Mouse (Mus musculus) embryo, embryonic 10 days (tissue): Measurements from ENCODE around the gene Zfp57.
A peak's percentile ranks its signal among the peaks of the same experiment; 100 is the strongest.
"Not testable (repeated sequence)": the region's sequence is repeated elsewhere in the genome, so short reads cannot be mapped to it uniquely, and the experiment has no call there.

Experiments
- DNase-seq: peaks from one replicate; pipeline ENCODE4 v3.0.0-alpha.2; 2015; ENCODE audit warnings: low spot score

The Zfp57 gene

DNA sequence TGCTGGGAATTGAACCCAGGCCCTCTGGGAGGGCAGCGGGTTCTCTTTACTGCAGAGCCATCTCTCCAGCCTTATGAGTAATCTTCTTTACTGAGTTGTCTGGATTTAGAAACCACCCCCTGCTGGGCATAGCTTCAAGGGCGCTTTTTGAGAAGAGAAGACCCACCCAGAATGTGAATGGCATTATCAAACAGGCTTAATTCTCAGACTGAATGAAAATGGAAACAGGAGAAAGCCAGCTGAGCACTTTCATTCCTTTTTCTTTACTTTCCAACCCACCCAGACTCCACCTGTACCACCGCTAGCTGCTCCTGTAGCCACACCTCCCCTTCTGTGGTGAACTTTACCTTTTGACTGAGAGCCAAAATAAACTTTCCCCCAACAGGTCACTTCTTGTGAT is 5.5 kb upstream of the Zfp57 start:
- DNase-seq = no peak

DNA sequence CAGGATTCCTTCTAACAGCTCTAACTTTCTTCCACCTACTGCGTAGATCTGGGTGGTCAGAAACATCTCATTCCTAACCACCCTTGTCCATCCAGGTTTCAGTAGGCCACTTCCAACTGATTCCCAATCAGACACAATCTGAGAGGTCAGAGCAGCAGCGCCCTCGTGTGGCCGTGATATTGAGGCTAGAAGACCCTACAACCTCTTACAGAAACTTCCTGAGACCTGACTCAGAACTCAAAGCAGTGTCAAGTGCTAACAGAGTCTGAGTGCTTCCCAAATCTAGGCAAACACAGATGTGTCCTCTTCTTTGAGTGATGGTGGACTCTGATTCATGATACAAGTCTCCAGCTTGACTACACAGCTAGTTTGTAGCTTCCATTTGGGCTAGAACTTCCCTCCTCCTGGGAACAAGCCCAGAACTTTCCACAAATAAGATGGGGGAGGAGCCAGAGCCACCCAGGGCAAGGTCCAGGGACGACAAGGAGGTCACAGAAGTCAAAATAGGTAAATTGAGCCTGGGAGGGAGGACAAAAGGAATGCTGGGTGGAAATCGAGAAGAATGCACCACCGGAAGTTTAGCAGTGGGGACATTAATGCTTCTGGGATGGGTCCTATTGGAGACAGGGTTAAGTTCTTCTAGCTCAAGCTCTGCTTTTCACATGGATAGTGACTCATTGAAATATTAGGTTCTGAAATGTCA is 3.8 kb upstream of the Zfp57 start:
- DNase-seq = peak; percentile 96

DNA sequence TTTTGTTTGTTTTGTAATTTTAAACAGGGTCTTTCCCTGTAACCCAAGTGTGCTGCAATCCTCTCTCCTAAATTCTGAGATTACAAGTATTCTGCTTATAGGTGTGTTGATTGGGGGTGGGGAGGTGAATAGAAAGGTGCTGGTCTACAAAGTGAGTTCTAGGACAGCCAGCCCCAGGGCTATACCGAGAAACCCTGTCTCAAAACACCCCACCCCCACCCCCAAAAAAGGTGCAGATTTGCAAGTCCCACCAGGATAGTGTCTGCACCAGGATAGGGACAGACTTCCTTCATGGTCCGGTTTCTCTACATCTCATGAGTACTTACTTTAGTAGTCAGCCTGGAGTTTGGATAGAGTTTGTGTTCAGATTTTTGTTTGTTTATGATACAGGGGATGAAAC is 2.5 kb upstream of the Zfp57 start:
- no peak for DNase-seq

DNA sequence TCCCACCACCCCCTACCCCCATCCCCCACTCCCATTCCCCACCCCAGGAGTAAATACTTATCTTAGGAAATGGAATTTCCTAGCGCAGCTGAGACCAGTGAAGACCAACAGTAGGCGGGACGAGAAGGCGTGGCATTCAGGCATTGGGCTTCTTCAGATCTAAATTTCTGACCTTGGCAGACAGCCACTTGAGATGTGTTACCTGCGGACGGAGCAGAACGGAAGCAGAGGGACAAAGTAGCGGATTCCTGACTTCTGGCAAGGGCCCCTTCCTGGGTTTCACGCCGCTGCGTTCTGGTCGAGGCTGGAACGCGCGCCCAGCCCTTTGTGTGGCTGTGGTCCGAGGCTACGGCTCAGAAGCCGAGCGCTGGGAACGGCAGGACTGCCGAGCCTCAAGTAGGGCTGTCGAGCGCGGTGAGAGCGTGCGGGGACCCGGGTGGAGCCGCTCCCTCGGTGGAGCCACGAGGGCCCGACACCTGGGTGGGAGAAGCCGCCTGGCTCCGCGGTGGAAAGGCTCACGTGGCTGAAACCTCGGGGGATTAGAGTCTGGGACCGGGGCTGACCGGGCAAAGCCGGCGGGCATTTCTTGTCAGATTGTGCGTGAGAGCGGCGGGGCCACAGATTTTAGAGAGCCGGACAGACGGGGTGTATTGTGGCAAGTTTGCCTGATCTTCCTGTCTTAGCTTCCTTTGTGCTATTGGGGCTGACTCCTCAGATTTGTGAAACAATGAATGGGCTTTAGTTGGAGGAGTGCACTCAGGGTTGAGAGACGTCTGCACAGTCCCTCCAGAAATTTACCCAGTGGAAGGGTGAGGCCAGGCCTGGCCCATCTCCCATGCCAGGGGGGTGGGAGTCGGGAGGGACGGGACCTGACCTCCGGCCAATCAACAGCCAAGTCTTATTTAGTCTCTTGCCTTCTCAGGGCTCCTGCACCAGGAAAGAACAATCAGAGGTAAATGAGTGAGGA is 1.7 kb downstream of the Zfp57 start:
- DNase-seq = peak; percentile 92

DNA sequence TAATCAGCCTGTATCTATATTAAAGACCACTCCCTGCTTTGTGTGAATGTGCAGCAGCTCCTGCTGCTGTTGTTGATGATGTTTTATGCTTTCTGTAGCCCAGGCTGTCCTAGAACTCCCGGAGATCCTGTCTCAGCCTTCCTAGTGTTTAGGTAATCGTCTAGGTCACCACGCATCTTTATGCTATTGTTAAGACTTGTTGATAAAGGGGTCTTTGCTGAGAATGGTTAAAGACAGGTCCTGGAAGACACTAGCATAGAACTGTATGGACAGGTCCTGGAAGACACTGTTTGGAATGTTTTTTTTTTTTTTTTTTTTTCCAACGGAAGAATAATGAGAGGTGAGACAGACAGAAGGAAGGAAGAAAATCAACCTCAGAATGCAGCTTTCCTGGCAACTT is 2.4 kb downstream of the Zfp57 start:
- no peak for DNase-seq

DNA sequence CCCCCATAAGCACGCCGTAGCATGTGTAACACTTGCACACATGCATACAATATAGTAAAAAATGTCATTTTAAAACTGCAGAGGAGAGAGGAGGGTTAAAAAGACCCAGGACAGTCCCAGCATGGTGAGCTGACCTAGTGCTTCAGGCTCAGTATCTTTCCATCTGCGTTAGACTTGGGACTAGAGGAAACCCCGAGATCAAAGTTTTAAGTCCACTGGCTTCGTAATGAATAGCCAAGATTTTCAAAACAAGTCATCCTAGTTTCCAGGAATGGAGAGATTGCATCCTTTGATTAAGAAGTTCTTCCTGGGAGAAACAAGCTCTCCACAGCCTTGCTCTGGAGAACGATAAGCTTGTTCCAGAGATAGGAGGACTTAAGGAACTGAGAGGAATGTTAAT is 7.2 kb downstream of the Zfp57 start:
- no peak for DNase-seq

DNA sequence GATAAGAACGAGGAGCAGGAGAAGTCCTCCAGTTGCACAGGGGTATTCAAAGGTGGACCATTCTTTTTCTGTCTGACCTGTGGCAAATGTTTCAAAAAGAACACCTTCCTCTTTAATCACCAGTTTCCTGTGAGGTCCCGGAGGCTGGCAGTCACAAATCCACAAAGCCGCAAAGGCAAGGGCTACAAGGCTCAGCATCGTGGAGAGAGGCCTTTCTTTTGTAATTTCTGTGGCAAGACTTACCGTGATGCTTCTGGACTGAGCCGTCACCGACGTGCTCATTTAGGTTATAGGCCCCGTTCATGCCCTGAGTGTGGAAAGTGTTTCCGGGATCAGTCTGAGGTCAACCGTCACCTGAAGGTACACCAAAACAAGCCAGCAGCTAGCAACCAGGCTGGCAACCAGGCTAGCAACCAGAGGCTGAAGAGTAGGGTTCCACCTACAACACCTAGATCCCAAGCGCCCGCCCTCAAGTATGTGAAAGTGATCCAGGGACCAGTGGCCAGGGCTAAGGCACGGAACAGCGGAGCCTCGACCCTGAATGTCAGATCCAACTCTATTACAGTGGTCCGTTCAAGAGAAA is 8.6 kb downstream of the Zfp57 start:
- DNase-seq = no peak

DNA sequence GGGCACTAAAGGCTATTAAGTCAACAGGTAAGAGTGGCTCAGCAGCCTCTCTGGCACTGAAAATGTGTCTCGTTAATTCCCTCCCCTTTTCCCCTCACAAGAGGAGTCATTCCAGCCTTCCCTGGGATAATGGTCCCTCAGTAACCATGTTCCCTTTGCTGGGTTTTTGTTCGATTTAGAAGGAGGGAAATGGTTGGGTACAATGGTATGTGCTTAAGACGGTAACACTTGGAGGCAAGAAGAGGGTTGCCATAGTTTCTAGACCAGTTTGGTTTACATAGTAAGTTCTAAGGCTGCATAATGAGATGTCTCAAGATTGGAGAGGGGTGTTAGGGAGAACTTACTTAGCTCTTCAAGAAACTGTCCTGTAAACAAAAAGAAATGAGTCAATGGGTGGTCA is 10.8 kb downstream of the Zfp57 start:
- no peak for DNase-seq

DNA sequence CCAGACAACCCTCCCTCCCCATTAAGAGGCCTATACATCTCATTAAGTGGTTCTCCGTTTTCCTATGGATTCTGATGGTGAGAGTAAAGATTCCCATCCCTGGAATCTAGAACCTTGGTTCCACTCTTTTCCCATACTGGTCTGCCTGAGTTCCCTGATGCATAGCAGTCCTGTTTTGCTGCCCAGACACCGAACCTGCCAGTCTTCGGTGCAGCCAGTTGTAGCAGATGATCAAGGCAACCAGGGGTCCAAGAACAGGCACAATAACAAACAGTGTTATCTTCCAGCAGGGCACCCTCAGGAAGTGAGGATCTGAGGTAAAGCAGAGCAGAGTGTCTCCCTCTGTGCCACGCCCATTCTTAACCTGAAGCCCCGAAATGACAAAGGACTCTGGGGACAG is 11.2 kb downstream of the Zfp57 start:
- no peak for DNase-seq

DNA sequence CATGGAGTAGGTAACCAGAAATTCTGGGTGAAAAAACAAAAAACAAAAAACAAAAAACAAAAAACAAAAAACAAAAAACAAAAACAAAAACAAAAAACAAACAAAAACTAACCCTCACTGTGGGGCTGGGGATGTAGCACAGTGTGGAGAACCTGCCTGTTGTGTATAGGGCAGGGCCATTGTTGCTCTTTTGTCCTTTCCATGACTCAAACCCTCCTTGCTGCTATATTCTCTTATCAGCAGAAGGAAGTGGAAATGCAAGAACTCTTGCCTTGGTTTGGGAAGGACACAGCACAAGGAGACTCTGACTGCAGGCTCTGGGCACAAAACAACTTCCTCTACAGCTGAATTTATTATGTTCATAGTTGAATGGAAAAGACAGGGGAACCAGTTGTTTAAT is 15.4 kb downstream of the Zfp57 start:
- no peak for DNase-seq

DNA sequence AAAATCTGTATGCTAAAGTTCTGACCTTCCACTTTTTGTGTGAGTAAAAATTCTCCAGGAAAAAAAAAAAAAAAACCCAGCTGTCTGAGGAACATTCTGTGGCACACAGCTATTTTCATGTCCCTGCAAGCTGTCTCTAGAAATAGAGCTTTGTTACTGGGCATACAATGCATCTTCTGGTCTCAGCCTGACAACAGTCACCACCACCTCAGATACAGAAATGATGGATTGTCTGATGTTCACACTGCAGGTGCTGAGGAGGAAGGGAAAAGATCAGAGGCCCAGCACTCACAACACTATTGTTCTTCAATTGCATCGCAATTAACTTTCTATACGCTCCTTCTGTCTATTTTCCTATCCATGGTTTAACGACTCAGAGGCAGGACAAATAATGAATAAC is 17.4 kb downstream of the Zfp57 start:
- DNase-seq = no peak

DNA sequence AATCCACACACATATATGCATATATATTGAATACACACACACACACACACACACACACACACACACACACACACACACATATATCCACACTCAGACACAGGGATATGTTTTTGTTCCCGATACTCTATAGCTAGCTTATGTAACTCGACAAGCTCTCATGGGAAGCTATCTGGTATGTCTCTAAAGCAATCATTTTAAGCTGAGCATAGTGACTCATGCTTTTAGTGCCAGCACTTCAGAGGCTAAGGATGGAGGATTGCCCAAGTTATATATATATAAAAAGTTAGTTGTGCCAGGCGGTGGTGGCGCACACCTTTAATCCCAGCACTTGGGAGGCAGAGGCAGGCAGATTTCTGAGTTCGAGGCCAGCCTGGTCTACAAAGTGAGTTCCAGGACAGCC is 18.3 kb downstream of the Zfp57 start:
- DNase-seq = not testable (repeated sequence)

DNA sequence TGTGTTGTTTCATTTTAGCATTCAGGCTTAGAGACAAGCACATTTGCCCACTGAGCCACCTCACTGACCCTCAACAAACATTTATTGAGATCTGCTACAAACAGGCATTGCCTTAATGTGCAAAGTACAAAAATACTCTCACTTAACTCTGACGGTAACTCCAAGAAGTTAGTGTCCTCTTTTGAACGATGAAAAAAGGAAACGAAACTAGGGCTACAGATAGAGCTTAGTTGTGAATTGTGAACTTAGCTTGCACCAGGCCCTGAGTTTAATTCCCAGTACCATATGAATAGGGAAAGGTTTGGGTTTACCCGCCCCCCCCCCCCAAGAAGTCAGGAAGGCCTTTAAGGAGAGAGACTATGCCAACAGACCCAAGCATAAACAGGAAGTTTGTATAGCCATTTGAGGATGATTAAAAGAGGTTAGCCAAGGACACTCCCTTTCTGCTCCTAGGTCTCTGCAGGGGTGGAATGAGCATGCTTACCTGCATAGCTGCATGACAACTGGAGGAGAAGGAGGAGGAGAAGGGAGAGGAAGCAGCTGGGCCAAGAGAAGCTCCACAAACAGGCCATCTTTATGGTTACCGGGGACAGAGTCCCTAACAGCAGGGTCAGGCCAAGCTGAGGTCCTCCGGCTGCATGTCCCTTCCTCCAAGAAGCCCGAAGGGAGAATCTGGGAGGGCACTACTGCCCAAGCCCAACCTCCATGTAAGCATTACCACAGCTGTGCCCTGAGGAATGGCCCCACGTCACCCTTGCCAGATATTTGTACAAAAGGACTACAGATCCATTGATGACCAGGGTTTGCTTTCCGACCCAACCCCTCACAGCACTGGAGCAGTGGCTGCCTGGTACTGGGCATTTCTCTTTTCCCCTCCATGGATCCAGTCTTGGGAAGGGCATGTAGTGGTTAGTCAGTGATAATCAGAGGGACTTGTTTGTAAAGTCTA is 21.9 kb downstream of the Zfp57 start, which contains the start of gene Mog:
Mog (minus strand) TSS at position 771 of the 949 bp plus-strand sequence.
- no peak for DNase-seq

DNA sequence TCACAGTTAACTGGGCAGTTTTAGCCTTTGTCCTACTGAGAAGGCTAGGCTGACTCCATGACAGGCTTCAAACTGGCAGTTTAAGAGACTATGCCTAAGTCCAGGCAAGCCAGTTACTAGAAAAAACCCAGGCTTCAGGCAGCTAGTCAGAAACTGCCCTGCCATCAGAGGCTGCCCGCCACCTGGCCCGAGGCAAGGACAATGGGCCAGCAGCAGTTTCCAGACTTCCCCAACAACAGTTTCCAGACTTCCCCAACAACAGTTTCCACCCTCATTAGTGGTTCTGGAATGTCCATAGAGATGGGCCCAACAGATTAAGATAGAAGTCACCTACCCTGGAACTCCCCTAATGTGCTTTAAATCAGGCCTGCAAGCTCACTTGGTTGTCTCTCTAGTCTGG is 25.5 kb downstream of the Zfp57 start:
- DNase-seq = no peak

DNA sequence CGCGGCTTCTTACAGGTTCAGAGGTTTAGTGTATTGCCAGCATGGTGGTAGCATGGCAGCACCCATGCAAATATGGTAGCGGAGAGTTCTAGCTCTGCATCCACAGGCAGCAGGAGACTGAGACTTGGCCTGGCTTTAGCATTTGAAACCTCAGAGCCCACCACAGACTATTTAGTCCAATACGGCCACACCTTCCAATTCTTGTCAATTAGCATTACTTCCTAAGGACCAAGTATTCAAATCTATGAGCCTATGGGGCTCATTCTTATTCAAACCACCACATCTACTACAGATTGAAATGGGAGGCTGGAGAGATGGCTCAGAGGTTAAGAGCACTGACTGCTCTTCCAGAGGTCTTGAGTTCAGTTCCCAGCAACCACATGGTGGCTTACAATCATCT is 26.5 kb downstream of the Zfp57 start:
- no peak for DNase-seq

DNA sequence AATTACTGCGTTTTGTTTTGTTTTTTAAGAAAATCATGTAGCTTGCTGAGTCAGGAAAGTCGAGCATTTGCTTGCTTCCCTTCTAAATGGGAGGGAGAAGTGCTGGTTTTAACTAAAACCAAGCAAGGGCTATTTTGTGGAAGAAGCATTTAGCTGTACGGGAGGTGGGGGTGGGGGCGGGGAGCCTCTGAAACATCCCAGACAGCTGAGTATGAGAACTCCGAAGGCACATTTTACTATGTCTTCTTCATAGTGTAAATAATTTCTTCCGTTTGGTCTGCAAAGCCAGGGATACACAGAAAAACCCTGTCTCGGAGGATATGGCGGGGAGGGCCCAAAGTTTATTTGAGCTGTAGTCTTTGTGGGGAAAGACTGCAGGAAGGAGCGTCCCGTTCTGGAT is 27.2 kb downstream of the Zfp57 start:
- DNase-seq = no peak

DNA sequence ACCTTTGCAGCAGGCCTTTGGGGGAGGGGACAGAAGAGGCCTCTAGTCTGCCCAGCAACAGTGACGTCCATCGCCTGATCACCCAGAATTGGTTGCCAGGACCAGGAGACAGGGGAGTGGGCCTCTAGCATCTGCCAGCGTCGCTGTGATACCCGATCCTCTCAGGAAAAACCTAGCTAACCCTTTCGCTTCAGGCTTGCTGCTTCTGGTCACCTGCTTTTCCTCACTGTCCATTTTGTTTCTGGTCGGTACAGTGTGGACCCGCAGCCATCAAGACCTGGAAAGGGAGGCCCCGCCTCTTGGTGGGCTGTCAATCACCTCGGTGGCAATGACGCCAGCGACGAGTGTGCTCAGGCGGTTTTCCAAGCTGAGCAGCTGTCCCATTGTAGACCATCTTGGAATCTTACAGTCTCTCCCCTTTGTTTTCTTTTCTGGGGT is 27.7 kb downstream of the Zfp57 start:
- DNase-seq = peak; percentile 98

DNA sequence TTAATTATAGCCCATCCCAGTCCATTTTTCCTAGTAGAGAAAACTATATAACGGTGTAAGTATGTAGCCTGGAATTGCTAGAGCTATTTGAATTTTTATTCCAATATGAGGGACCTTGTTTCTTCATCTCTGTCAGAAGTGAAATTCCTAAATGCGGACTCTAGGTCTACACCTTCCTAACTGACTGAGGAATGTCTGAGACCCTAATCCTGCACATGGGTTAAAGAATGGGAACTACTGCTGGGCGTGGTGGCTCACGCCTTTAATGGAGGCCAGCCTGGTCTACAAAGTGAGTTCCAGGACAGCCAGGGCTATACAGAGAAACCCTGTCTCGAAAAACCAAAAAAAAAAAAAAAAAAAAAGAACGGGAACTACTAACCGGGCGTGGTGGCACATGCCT is 28.2 kb downstream of the Zfp57 start:
- DNase-seq = no peak

DNA sequence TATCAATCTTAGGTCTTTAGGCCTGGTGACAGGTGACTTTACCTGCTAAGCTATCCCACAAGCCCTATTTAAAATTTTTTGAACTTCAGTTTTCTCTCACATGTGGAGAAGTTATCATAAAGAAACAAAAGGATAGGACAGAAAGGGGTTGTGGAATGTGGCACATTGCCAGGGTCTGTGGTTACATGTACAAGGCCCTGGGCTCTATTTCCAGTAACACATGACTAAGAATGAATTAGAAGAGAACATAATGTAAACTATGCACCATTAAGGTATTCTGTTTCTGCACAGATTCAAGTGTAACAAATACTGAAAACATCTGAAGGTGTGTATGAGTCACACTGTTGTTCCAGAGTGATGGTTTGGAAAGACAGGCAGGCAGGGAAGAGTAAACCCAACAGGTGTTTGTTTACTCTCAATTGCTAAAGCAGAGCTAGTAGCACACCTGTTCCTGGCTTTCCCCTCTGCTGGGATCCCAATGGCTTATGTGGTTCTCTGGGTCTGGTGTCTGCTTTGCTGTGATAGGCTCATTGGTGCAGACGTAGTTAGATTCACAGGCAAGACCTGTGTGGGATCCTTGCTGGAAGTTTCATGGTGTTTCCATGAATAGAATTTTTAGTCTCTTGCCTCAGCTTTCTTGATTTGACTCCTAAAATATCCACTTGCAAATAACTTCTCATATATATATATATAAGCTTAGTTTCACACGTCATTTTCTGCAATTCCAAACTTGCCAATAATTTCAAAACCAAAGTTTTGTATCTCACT is 38.3 kb downstream of the Zfp57 start:
- no peak for DNase-seq

DNA sequence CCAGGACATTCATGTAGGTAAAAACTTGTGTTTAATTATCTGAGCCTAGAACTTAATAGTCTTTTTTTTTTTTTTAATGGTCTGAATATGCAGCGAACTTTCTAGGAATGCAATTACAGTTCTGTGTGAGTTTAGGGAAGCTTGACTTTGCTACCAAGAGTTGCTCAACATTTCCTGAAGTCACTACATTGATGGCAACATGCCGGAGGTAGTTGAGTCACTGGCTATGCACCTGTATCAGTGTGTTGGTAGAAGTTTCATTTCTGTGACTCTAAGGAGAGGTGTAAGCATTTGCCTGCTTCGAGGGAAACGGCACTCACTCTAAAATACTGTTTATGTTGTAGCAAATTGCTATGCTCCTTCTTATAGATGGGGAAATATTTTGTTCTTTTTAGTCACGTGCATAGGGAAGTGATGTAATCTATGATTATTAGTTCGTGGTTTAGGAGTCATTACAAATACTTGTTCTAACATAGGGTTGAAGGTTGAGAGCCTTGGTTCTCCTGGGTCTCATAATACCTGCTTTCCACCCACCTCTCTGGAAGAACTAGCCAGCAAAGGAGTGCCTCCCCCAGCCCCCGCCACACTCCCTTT is 43.8 kb downstream of the Zfp57 start:
- no peak for DNase-seq
